Mouse (Mus musculus) heart, postnatal 36 days (tissue): ENCODE results near the gene Ube2v1. TPM values are rescaled to one million over a fixed set of nuclear protein-coding genes. Genes with fewer than 3 reads are reported as not detected.

Source experiments
- DNase-seq, 2 experiments: peaks; one replicate each; pipeline ENCODE4 v3.0.0; 2021 to 2022
- intact Hi-C: fragments of 180-260 bp; cut with DNase I; formaldehyde crosslinking; loops from one replicate; pipeline ENCODE4 v1.15.1; 2025
- total RNA-seq, 2 experiments: library from RNA; stranded (reverse); gene quantifications; 2 replicates each; pipeline ENCODE4 v1.2.3; 2021

The Ube2v1 gene
- total RNA-seq, 2 experiments from 2014 or later: 111 to 114 TPM

DNA sequence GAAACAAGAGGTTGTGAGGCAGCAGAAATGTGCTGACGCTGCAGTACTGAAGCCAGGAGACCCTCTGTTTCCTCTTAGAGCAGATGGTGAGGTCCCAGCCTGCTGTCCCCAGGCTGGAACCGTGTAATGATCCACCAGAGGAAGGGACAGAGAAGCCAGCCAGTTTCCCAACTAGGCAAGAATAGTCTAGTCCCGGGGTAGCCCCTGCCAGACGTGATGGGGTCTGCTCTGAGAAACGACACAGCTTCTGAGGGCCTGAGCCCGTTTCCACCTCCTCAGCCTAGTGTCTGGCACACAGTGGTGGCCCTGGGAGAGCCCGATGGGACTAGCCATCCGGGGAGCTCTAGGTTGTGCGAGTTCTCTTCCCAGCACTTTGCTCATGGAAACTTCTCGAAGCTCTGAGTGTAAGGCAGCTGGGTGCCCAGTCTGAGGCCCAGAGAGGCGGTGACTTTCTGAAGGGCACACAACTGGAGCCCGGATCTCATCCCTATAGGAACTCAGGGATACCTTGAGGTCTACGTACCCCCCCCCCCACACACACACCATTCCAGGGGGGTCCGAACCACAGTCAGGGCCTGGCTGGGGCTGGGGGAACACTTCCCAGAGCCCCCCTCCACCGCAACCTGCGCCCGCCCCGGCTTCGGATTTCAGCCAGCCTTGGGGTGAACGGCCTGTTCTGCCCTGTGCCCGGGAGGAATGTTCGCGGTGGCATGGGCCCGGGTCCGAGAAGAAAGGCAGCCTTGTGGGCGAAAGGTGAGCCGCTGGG is 35.0 kb downstream of the Ube2v1 start:
- no peak for DNase-seq

DNA sequence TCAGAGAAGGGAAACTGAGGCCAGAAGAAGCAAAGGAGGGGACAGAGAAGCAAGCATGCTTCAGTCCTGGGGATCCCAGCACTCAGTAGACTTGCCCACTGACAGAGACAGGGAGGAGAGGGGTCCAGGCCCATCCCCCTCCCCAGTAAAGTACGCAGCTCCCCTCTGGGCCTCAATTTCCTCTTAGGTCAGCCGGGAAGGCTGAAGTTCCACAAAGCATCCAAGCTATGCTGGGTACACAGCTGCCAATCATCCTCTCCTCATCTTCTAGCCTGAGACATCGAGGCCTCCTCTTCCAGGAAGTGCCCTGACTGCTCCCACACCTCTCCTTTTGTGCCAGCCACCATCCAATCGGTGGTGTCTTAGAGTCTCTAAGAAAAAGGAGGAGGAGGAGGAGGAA is 35.6 kb downstream of the Ube2v1 start:
- no peak for DNase-seq
- intact Hi-C loops: no loop called here

More for the DNA sequence above, 35.0 kb downstream of the Ube2v1 start:
- intact Hi-C loops: no loop called here

DNA sequence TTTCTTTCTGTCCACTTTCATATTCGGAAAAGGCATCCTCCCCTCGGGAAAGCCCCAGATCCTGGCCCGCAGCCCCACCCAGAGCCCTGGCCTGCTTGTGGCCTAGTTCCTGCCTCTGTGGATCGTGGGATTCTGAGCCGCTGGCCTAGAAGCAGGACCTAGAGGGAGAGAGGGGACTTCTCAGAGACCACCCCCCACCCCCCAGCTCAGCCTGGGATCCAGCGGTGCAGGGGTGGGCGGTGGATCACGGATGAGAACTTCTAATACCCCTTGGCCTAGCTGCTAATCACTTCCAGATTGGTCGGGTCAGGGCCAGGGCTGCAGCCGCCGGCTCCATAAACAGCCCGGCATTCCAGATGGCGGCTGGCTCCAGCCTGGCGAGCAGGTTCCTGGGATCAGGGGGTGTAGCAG is 36.1 kb downstream of the Ube2v1 start:
- DNase-seq: peak; percentile 65 to 80
- intact Hi-C loops: loop anchor here (2.0 kb wide), 1 partner anchor 31 kb away; no protein-coding TSS in a partner anchor

DNA sequence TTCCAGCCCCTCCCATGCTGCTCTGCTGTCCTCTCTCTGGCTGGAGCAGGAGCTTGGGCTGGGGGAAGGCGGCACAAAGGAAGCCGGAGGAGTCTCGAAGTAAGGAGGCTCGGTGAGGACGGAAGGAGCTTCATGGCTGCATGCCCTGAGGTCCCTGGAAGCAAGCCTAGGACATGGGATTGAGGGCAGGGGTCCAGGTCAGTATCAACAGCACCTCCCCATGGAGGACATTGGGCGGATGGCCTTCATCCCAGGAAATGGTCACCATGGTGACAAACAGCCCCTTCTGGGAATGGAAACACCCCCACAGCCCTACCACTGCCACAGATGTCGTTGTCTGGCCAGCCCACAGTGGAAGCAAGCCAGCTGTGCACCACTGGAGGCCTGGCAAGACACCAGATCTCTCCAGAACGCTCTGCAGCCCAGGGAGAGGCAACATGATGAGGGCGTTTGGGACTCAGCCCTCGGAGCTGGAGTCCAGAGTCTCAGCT is 37.4 kb downstream of the Ube2v1 start:
- DNase-seq: peak; percentile 93 to 96
- intact Hi-C loops: loop anchor here (2.0 kb wide), 1 partner anchor 30 kb away; no protein-coding TSS in a partner anchor

DNA sequence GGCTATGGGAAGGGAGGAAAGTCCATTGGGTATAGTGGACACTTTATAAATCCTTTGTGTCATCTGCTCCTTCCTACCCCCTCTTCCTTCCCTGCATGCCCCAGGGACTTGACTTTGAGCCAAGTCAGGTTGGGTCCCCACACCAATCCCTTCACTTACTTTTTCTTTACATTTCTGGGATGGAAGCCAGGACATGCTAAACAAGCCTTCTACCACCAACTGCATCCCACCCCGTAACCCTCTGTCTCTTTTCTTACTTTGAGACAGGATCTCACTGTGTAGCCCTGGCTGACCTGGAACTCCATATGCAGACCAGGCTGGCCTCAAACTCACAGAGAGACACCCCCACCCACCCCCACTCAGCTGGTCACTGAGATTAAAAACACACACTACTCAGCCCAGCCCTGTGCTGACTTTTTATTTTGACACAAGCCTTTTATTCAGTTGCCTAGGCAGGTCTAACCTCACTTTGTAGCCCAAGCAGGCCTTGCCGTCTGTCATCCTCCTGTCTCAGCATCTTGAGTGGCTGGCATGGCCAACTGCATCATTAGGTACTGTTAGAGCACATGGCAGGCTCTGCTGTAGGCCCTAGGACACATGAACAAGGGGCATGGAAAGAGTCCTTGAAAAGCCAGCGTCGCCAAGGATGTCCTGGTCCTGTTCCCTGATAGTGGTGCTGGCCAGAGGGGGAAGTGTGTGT is 38.2 kb downstream of the Ube2v1 start:
- DNase-seq: no peak
- intact Hi-C loops: loop anchor here (2.0 kb wide), 1 partner anchor 29 kb away; no protein-coding TSS in a partner anchor

DNA sequence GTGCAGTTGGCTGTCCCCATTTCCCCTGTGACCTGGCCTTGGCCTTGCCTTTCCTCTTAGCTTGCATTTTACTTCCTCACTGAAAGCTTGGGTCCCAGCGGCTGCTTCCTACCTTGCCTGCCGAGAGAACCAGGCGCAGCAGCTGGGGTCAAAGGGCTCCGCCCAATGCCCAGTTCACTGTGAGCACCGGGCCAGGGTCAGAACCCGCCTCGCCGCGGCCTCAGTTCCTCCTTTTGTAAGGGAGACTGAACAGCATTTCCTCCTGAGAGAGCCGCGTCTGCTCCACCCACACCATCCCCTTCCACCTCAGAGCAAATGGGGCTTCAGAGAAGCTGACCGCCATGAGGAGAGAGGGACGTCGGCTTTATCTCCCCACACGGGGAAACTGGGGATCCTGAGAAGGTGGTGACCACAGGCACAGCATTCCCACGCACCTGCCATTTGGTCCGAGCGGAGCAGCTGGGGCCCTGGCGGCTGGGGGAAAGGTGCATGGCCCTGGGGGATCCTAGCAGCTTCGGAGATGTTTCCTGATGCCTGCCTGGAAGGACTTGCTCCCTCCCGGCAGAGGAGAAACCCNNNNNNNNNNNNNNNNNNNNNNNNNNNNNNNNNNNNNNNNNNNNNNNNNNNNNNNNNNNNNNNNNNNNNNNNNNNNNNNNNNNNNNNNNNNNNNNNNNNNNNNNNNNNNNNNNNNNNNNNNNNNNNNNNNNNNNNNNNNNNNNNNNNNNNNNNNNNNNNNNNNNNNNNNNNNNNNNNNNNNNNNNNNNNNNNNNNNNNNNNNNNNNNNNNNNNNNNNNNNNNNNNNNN is 42.9 kb downstream of the Ube2v1 start:
- intact Hi-C loops: no loop called here

DNA sequence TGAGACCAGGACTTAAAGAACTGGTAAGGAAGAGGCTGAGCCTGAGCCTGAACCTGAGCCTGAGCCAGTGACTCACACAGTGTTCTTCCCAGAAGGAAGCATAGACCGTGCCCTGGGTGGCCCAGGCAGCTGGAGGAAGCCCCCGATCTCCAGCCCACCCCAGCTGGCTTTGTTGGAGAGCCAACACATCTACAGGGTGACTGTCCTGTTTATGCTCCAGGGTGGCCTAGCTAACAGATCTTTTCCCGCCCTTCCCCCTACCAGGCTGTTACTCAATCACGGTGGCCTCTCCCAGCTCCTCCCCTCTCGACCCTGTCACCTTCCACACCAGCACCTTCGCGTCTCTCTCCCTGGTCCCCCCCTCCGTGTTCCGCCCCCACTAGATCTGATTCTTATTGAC is 44.9 kb downstream of the Ube2v1 start:
- no peak for DNase-seq
- intact Hi-C loops: no loop called here

More for the DNA sequence above, 42.9 kb downstream of the Ube2v1 start:
- DNase-seq: peak; percentile 68 to 72

DNA sequence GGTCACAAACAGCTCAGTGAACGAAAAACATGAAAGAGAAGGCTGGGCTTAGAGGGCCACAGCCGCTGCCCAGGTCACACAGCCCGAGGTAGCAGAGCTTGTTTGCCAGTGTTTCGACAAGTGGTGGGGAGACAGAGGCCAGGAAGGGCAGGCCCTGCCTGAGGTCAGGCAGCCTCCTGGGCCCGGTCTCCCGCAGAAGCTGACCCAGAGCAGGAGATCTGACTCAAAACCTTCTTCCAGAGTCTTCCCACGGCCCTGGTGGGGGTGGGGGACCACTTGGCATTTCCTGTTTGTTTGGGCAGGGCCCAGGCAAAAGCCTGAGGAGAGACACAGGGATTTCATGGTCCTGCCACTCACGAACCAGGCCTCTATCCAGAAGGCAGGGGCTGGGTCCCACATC is 45.9 kb downstream of the Ube2v1 start:
- intact Hi-C loops: no loop called here
- DNase-seq: peak in 1 of 2 experiments; percentile 61

DNA sequence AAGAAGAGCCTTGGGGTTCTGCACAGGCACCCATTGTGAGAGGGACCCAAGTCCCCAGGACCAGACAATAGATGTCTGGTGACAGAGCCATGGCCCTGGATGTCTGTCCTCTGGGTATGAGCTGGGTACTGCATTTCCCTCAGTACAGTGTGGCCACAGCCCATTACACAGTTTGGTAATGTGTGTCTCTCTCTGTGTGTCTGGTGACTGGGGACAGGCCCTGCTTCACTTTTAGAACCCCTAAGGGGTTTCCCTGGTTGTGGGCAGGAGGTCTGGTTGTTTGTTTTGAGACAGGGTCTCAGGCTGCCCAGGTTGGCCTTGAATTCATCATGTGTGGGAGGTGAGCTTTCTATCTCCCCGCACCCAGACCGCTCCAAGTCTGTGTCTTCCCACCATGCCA is 46.6 kb downstream of the Ube2v1 start:
- no peak for DNase-seq
- intact Hi-C loops: no loop called here

DNA sequence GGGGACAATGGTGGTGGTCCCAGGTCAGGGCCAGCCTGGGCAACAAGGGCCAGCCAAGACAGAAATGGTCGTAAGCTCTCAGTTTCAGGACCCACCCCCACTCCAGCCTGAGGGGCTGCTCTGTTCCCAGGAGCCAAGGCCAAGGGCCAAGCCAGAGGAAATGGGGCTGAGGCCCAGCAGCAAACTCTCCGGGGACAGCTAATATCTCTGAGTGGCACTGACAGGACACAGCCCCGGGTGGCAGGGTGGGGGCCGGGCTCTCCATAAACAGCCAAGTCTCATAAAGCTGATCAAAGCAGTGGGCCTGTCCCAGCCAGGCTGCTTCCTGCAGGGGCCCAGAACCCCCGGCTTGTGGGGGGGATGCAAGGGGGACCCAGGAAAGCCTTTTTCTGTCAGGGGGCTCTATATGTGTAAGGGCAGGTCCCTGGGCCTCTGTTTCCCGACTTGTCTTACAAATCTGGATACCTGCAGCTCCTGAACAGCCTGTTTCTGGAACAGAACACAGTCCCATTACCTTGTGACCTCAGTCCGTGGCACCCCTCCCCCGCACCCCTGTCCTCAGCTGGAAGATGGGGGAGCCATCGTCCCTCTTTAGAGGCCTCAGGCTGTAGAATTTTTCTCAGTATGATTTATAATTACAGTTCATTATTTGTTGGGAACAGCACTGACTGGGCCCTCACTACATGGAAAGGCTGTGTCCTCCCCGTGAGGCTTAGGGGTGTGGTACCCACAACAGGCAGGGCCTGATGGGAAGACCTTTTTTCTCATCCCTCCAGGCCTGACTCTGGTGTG is 48.5 kb downstream of the Ube2v1 start:
- no peak for DNase-seq
- intact Hi-C loops: no loop called here

DNA sequence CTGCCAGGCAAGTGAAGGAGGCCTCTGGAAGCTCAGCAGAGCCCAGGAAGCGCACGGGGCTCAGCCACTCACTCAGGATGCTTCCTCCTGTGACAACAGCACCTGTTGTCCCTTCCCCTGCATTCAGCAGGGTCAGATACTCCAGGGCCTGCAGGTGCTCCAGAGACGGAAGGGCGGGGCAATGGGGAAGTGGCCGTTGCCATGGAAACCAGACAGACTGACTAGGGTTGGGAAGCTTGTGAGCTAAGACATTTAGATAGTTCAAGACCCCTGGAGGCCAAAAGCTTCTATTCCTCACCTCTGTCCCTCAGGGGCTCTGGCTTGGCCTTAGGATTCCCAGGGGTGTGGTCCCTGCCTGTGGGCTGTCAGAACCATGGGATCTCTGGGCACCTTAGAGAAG is 53.4 kb downstream of the Ube2v1 start:
- intact Hi-C loops: no loop called here
- no peak for DNase-seq

DNA sequence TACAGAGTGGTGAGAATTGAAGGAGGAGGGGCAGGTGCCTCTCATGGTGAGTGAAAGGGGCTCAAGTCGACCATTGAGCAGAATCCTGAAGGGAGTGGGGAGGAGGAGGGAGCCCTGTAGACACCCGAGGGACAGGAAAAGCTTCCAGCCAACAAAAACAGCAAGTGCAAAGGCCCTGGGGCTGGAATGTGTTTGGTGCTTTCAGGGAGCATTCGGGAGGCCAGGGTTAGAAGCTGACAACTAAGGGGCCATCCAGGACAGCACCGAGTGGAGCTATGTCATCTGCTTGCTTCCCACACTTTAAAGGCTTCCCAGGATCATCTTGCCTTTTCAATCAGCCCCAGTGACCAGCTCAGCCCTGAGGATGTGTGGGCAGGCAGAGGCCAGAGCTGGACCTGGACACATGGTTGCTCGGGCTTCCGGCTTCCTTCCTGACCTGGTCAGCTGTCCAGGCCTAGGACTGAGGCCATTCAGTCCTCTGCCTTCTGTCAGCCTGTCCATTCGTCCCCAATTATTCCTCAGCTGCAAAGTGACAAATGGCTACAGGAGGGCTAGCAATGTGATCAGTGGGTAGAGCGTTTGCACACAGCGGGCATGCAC is 54.6 kb downstream of the Ube2v1 start:
- intact Hi-C loops: no loop called here
- no peak for DNase-seq

DNA sequence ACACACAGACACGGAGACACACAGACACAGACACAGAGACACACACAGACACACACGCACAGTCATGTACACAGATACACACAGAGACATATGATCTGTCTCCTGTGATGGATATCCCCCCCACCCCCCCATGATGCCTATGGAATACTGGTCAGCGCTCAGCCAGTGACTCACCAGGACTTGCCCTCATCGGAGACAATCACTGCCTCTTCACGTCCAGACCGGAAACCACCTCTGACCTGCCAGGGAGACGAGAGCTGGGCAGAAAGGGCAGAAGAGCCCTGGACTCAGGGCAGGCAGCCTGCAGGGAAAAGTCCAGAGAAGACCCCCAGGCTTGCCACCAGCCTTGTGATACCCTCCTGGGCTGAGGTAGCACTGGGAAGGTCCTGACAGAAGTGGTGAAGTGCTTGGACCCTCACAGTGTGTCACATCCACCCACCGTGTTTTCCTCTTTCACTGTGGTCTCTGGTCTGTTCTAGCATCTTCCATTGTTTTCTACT is 55.7 kb downstream of the Ube2v1 start:
- intact Hi-C loops: no loop called here
- no peak for DNase-seq

DNA sequence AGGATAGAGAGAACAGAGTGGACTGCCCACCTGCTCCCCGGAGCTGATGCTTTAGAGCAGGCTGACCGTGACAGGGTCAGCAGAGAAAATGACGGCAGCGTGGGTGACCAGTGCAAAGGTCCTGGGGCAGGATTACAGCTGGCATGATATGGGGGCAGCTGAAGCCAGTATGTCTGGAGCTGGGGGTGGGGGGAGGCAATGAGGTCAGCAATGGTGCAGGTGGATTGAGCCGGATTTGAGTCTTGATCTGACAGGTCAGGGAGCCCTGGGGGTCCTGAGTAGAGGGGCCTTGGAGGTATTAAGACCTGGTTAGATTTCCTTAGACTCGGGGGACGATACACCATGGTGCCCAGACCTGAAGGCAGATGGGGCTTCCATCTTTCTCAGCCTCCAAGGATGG is 56.3 kb downstream of the Ube2v1 start:
- no peak for DNase-seq

DNA sequence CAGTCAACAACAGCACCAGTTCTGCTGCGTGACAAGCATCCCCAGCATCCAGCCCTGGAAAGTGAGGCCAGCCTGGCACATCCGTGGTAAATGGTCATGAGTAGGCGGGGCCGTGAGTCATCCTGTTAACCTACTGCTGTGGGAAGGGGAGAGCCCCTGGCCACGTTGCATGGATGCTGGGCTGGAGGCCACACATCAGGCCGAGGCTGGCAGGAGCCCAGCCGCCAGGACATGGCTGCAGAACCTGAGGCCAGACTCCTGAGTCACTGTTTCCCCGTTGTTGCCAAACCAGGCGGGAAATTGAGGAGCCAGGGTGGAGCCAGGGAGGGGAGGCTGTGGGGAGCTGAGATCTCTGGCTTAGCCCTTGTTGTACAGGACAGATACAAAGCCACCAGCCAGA is 57.1 kb downstream of the Ube2v1 start:
- intact Hi-C loops: no loop called here
- peak; percentile 74 to 82 for DNase-seq

More for the DNA sequence above, 56.3 kb downstream of the Ube2v1 start:
- intact Hi-C loops: no loop called here

DNA sequence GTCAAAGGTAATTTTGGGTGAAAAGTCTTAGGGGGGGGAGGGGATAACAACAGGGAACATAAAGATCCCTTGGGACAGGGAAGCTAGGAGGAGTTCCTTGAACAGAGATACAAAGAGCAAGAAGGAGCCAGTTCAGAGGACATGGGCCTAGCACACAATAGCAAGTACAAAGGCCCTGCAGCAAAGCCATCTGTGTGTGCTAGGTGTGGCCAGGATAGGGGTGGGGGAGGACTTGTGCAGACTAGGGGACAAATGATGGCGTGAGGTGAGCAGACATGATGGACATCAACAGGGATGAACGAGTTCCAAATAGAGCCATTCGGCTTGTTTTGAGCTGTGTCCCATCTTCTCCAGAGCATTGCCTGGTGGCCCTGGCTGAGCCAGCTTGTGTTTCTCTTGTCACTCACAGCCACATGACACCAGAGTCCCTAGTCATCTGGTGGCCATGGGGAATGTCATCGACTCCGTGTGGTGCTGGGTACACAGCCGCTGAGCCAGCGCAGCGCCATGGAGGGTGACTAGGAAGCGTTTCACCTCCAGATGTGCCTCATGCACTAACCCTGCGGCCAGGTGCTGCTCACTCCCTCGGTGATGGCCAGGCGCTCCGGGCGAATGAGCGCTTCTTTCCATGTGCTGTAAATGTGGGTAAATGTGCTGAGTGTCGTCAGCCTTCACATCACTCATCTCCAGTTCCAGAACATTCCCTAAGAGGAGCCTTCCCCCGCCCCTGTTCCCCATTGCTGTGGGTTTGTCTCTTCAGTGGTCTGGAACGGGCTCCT is 60.3 kb downstream of the Ube2v1 start:
- no peak for DNase-seq
- intact Hi-C loops: no loop called here

DNA sequence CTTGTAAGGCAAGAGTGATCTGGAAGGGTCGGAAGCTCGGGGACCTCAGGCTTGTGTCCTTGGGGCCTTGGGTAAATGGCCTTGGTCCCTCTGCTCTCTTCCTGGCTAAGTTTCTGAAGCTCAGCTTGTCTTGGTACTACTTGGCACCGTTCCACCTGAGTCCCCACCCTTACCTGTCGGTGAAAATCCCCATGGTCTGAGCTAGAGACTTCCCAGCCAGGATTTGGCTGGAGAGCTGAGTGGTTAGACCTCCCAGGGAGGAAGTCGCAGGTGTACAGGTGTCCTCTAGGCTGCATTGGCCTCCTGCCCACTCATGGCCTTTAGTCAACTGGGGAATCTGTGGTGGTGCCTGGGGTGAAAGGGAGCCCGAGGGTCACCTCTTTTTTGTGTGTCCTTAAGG is 61.1 kb downstream of the Ube2v1 start:
- intact Hi-C loops: no loop called here
- DNase-seq: no peak

DNA sequence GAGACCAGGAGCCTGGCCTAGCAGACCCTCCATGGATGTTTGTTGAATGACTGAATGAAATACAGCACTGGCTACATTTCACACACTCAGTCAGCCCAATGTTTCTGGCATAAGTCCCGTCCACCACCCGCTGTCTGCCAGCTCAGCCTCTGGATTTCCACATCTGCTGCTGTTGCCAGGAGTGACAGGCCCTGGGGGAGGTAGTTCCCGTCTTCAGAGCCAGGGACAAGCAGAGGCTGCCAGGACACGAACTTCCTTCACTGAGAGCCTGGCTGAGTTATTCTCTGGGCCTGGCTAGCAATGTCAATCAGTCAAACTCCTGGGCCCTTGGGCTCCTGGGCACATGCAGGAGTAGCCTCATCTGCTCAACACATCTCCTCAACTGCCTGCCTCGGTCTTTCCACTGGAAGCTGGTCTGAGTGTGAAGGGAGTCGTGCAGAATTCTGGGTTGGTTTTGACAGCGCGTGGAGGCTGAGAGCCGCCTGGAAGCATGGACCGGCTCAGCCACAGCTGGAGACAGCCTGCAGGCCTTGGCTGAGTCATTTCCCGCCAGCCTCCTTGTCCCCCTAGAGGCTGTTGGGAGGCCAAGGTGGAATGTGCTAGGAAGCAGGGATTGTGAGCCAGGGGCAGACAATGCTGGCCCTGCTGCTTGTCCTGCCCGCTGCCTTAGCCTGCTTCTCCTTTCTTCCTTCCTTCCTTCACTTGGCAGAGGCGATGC is 61.8 kb downstream of the Ube2v1 start:
- peak; percentile 80 to 86 for DNase-seq
- intact Hi-C loops: no loop called here
